Mouse (Mus musculus) heart, embryonic 10.5 days (tissue): ENCODE data around the gene Krtap13-1. TPM values are rescaled to one million over a fixed set of nuclear protein-coding genes. Genes with fewer than 3 reads are reported as not detected.
"Not testable (repeated sequence)": the region's sequence is repeated elsewhere in the genome, so short reads cannot be mapped to it uniquely, and the experiment has no call there.

ENCODE experiments used
- DNase-seq: peaks from one replicate; pipeline ENCODE4 v3.0.0-alpha.2; 2017; ENCODE audit warnings: low spot score
- H3K27ac ChIP-seq: fragments of 300-500 bp; sonication (generic); 2 replicates; pipeline ENCODE4 v1.5.1; 2016; ENCODE audit warnings: mild to moderate bottlenecking
- H3K27me3 ChIP-seq: fragments of 300-500 bp; sonication (generic); 2 replicates; pipeline ENCODE4 v1.6.1; 2016; ENCODE audit warnings: mild to moderate bottlenecking; ENCODE audit not compliant: poor library complexity, insufficient read depth, severe bottlenecking
- H3K36me3 ChIP-seq: fragments of 300-500 bp; sonication (generic); 2 replicates; pipeline ENCODE4 v1.6.1; 2016; ENCODE audit warnings: mild to moderate bottlenecking, moderate library complexity
- H3K4me1 ChIP-seq: fragments of 300-500 bp; sonication (generic); 2 replicates; pipeline ENCODE4 v1.6.1; 2016; ENCODE audit warnings: mild to moderate bottlenecking
- H3K4me3 ChIP-seq: fragments of 300-500 bp; sonication (generic); 2 replicates; pipeline ENCODE4 v1.5.1; 2016; ENCODE audit warnings: mild to moderate bottlenecking, moderate library complexity
- H3K9me3 ChIP-seq: fragments of 300-500 bp; sonication (generic); 2 replicates; pipeline ENCODE4 v1.6.1; 2016; ENCODE audit warnings: mild to moderate bottlenecking, moderate library complexity
- WGBS: fragments of 180-500 bp; shearing (Covaris S2); methylation state at CpG from one replicate; pipeline ENCODE4 v1.1.7; 2016; 5-methylcytosine and 5-hydroxymethylcytosine counted together
- polyA plus RNA-seq: library from polyadenylated mRNA; unstranded; fragments of >200 nt; fragmentation: Nextera tagmentation; extraction: Ambion mirVana; gene quantifications from 2 replicates; pipeline ENCODE4 v1.2.1, GENCODE M21; 2016

Gene Krtap13-1
- polyA plus RNA-seq, 1 experiment from 2014 or later = not detected

GRCm38 (mm10) chr16:88751535-88751934, 22.9 kb downstream of the Krtap13-1 start, which contains the start of gene Krtap13:
Gene Krtap13, minus strand, starts transcription at chr16:88751635.
- not testable (repeated sequence) for H3K27ac ChIP-seq, DNase-seq, H3K4me1 ChIP-seq, H3K27me3 ChIP-seq, H3K4me3 ChIP-seq, H3K36me3 ChIP-seq, H3K9me3 ChIP-seq
- WGBS = 84% methylated on average over 3 of the region's 3 CpGs

DNA sequence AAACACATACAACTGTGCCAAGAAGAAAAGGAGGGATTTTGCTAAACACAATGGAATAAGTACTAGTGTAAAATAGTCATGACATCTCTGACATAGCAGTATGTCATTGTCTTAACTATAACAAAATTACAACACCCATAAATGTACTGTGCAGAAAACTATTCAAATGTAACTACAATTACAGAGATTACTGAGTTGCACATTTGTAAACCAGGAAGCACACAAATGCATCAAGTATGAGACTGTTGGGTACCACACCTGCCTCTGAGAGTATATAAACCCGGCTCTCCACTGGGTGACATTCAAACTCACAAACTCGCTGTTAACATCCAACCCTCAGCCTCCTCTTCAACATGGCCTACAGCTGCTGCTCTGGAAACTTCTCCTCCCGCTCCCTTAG, 29.9 kb downstream of the Krtap13-1 start, which contains the start of gene 2310034C09Rik:
Gene 2310034C09Rik (plus strand): TSS at position 301 of the 400 bp plus-strand sequence.
- not testable (repeated sequence) for H3K4me3 ChIP-seq, H3K9me3 ChIP-seq, H3K4me1 ChIP-seq, H3K27ac ChIP-seq, H3K27me3 ChIP-seq, DNase-seq, H3K36me3 ChIP-seq
- 82% methylated on average over 3 of the region's 3 CpGs for WGBS

DNA sequence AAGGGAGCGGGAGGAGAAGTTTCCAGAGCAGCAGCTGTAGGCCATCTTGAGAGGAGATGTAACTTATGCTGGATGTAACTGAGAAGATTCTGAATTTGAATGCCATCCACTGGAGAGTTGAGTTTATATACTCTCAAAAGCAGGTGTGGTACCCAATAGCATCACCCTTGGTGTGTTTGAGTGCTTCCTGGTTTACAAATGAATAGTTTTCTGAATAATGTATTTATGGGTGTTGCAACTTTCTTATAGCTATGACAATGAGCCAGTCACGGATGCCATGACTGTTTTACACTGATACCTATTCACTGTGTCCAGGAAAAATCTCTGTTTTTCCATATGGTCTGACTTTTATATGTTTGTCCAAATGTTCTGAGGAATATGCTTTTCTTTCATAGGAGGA, 45.4 kb downstream of the Krtap13-1 start, which contains the start of gene 2310057N15Rik:
Gene 2310057N15Rik (minus strand): TSS at position 101 of the 400 bp plus-strand sequence.
- no peak for DNase-seq
- Histone ChIP-seq H3K27me3 (no peaks in the 10 kb centered on the region), H3K4me1 (no peaks in the 10 kb centered on the region), H3K4me3 (no peak within 1 kb of the TSS), H3K27ac (no peak within 1 kb of the TSS), H3K9me3 (no peaks in the 10 kb centered on the region), H3K36me3 (no peaks in the 10 kb centered on the region)
- 66% methylated on average over 2 of the region's 2 CpGs for WGBS

DNA sequence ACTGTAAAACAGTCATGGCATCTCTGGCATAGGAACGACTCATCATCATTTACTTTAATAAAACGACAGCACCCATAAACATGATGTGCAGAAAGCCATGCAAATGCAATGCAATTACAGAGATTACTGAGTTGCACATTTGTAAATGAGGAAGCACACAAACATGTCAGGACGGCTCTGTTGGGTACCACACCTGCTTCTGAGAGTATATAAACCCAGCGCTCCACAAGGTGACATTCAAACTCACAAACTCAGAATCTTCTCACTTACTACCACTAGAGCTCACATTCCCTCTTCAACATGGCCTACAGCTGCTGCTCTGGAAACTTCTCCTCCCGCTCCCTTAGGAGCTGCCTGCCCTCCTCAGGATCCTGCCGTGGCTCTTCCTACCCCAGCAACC, 48.9 kb downstream of the Krtap13-1 start, which contains the start of gene Gm5965:
Gene Gm5965 (plus strand): TSS at position 301 of the 400 bp plus-strand sequence.
- H3K27me3 ChIP-seq = no peaks in the 10 kb centered on the region
- no peak for DNase-seq
- no peaks in the 10 kb centered on the region for H3K4me1 ChIP-seq
- H3K36me3 ChIP-seq = no peaks in the 10 kb centered on the region
- H3K9me3 ChIP-seq = no peaks in the 10 kb centered on the region
- no peak within 1 kb of the TSS for H3K27ac ChIP-seq
- H3K4me3 ChIP-seq = no peak within 1 kb of the TSS
- WGBS = 82% methylated on average over 6 of the region's 6 CpGs

Other genes with a start within 250 kb of the Krtap13-1 start
- gene Cldn17, start 221.9 kb upstream of the Krtap13-1 start, polyA plus RNA-seq = not detected in 2 replicates
- 0.57 and 2.1 TPM in 2 replicates for gene Cldn8, start 165.7 kb upstream of the Krtap13-1 start, polyA plus RNA-seq
- not detected in 2 replicates for gene Krtap24-1, start 116.6 kb upstream of the Krtap13-1 start, polyA plus RNA-seq
- gene 2310079G19Rik, start 101.2 kb upstream of the Krtap13-1 start, polyA plus RNA-seq = not detected in 2 replicates
- not detected in 2 replicates for gene Krtap26-1, start 81.1 kb upstream of the Krtap13-1 start, polyA plus RNA-seq
- not detected in 2 replicates for gene Krtap27-1, start 57.2 kb upstream of the Krtap13-1 start, polyA plus RNA-seq
- not detected in 2 replicates for gene 2310061N02Rik, start 20.9 kb upstream of the Krtap13-1 start, polyA plus RNA-seq
- not detected in 2 replicates for gene Krtap13, start 22.8 kb downstream of the Krtap13-1 start, polyA plus RNA-seq
- not detected in 2 replicates for gene 2310034C09Rik, start 30.0 kb downstream of the Krtap13-1 start, polyA plus RNA-seq
- gene 2310057N15Rik, start 45.3 kb downstream of the Krtap13-1 start, polyA plus RNA-seq = not detected in 2 replicates
- not detected in 2 replicates for gene Gm5965, start 49.0 kb downstream of the Krtap13-1 start, polyA plus RNA-seq
- gene Gm20741, start 83.4 kb downstream of the Krtap13-1 start, polyA plus RNA-seq = not detected in 2 replicates
- not detected in 2 replicates for gene Krtap15, start 91.4 kb downstream of the Krtap13-1 start, polyA plus RNA-seq
- not detected in 2 replicates for gene Krtap14, start 97.3 kb downstream of the Krtap13-1 start, polyA plus RNA-seq
- gene Krtap19-1, start 140.5 kb downstream of the Krtap13-1 start, polyA plus RNA-seq = not detected in 2 replicates
- not detected in 2 replicates for gene Krtap19-2, start 145.4 kb downstream of the Krtap13-1 start, polyA plus RNA-seq
- not detected in 2 replicates for gene Krtap19-3, start 149.2 kb downstream of the Krtap13-1 start, polyA plus RNA-seq
- gene Krtap19-4, start 156.2 kb downstream of the Krtap13-1 start, polyA plus RNA-seq = not detected in 2 replicates
- gene Krtap19-5, start 167.6 kb downstream of the Krtap13-1 start, polyA plus RNA-seq = not detected in 2 replicates
- not detected in 2 replicates for gene Krtap19-9b, start 203.4 kb downstream of the Krtap13-1 start, polyA plus RNA-seq
- gene Krtap16-3, start 234.0 kb downstream of the Krtap13-1 start, polyA plus RNA-seq = not detected in 2 replicates